Mouse (Mus musculus): ENCODE data around the gene Papola. TPM values are rescaled to one million over a fixed set of nuclear protein-coding genes. Genes with fewer than 3 reads are reported as not detected.
A peak's percentile ranks its signal among the peaks of the same experiment; 100 is the strongest.

The Papola gene
- polyA plus RNA-seq, 1 experiment: 78.6 TPM

- H3K4me2 ChIP-seq (ENCODE audit: low read depth): no peak overlapping the region
- no peak for TF ChIP-seq REST (IDR thresholded peaks at IDR 0.05; ENCODE audit: insufficient read depth, insufficient read length)
- no peak for TF ChIP-seq SRF (IDR thresholded peaks at IDR 0.05; ENCODE audit: control insufficient read depth, insufficient read length, low read depth)
- TF ChIP-seq TCF12 (IDR thresholded peaks at IDR 0.05; ENCODE audit: insufficient read depth, poor library complexity, severe bottlenecking): no peak
- no peak for TF ChIP-seq POLR2AphosphoS2 (IDR thresholded peaks at IDR 0.05; ENCODE audit: insufficient read length, low read depth)
- TF ChIP-seq TCF3 (IDR thresholded peaks at IDR 0.05; ENCODE audit: insufficient read length, low read depth): no peak
- TF ChIP-seq MYOD1 (IDR thresholded peaks at IDR 0.05; ENCODE audit: control insufficient read depth in 1 of 3, insufficient read length in 2 of 3, low read depth in 2 of 3): no peak
- no peak for TF ChIP-seq USF1 (IDR thresholded peaks at IDR 0.05; ENCODE audit: low read depth)
- no peak for TF ChIP-seq CEBPB (IDR thresholded peaks at IDR 0.05; ENCODE audit: insufficient read depth, poor library complexity, severe bottlenecking)
- no peak for TF ChIP-seq E2F4 (IDR thresholded peaks at IDR 0.05; ENCODE audit: insufficient read depth)
- TF ChIP-seq POLR2A (IDR thresholded peaks at IDR 0.05; ENCODE audit: insufficient read length, low read depth): no peak
- TF ChIP-seq MYOG (IDR thresholded peaks at IDR 0.05; ENCODE audit: control insufficient read depth in 1 of 3, insufficient read depth in 1 of 3, insufficient read length in 2 of 3, low read depth in 2 of 3): no peak
- no peak for TF ChIP-seq MAX (IDR thresholded peaks at IDR 0.05; ENCODE audit: low read depth)
These were observed 14.8 kb upstream of the Papola start for GRCm38 (mm10) chr12:105769700-105770099.

GRCm38 (mm10) chr12:105774871-105775270 lies 9.6 kb upstream of the Papola start:
- Histone ChIP-seq H3K4me2 (ENCODE audit: low read depth) (no peak overlapping the region), H3ac (ENCODE audit: control insufficient read depth, insufficient read length) (no peak overlapping the region), H3K4me3 (no peak overlapping the region), H3K79me2 (ENCODE audit: control insufficient read depth, insufficient read depth) (no peaks in the 10 kb centered on the region), H3K36me3 (ENCODE audit: control insufficient read depth, insufficient read depth) (no peaks in the 10 kb centered on the region), H3K27me3 (ENCODE audit: control insufficient read depth, insufficient read depth, insufficient read length) (no peaks in the 10 kb centered on the region)
- TF ChIP-seq MYOG (IDR thresholded peaks at IDR 0.05; ENCODE audit: control insufficient read depth in 1 of 3, insufficient read depth in 1 of 3, insufficient read length in 2 of 3, low read depth in 2 of 3): no peak
- TF ChIP-seq REST (IDR thresholded peaks at IDR 0.05; ENCODE audit: insufficient read depth, insufficient read length): no peak
- no peak for TF ChIP-seq POLR2AphosphoS2 (IDR thresholded peaks at IDR 0.05; ENCODE audit: insufficient read length, low read depth)
- no peak for TF ChIP-seq TCF3 (IDR thresholded peaks at IDR 0.05; ENCODE audit: insufficient read length, low read depth)
- TF ChIP-seq CEBPB (IDR thresholded peaks at IDR 0.05; ENCODE audit: insufficient read depth, poor library complexity, severe bottlenecking): no peak
- no peak for TF ChIP-seq POLR2A (IDR thresholded peaks at IDR 0.05; ENCODE audit: insufficient read length, low read depth)
- no peak for TF ChIP-seq MYOD1 (IDR thresholded peaks at IDR 0.05; ENCODE audit: control insufficient read depth in 1 of 3, insufficient read length in 2 of 3, low read depth in 2 of 3)
- TF ChIP-seq USF1 (IDR thresholded peaks at IDR 0.05; ENCODE audit: low read depth): no peak
- no peak for TF ChIP-seq SRF (IDR thresholded peaks at IDR 0.05; ENCODE audit: control insufficient read depth, insufficient read length, low read depth)
- no peak for TF ChIP-seq E2F4 (IDR thresholded peaks at IDR 0.05; ENCODE audit: insufficient read depth)

More at GRCm38 (mm10) chr12:105769700-105770099, 14.8 kb upstream of the Papola start:
- Histone ChIP-seq H3K27me3 (ENCODE audit: control insufficient read depth, insufficient read depth, insufficient read length) (peaks cover 4% of the 10 kb centered on the region), H3K79me2 (ENCODE audit: control insufficient read depth, insufficient read depth) (no peaks in the 10 kb centered on the region), H3K4me3 (no peak overlapping the region), H3ac (ENCODE audit: control insufficient read depth, insufficient read length) (no peak overlapping the region), H3K36me3 (ENCODE audit: control insufficient read depth, insufficient read depth) (no peaks in the 10 kb centered on the region)

GRCm38 (mm10) chr12:105777651-105778050 lies 6.8 kb upstream of the Papola start:
- H3K36me3 ChIP-seq (ENCODE audit: control insufficient read depth, insufficient read depth): no peaks in the 10 kb centered on the region
- H3ac ChIP-seq (ENCODE audit: control insufficient read depth, insufficient read length): no peak overlapping the region
- H3K27me3 ChIP-seq (ENCODE audit: control insufficient read depth, insufficient read depth, insufficient read length): no peaks in the 10 kb centered on the region
- TF ChIP-seq MYOG (IDR thresholded peaks at IDR 0.05; ENCODE audit: control insufficient read depth in 1 of 3, insufficient read depth in 1 of 3, insufficient read length in 2 of 3, low read depth in 2 of 3): no peak
- no peak for TF ChIP-seq E2F4 (IDR thresholded peaks at IDR 0.05; ENCODE audit: insufficient read depth)
- TF ChIP-seq MYOD1 (IDR thresholded peaks at IDR 0.05; ENCODE audit: control insufficient read depth in 1 of 3, insufficient read length in 2 of 3, low read depth in 2 of 3): no peak
- no peak for TF ChIP-seq USF1 (IDR thresholded peaks at IDR 0.05; ENCODE audit: low read depth)
- TF ChIP-seq POLR2AphosphoS2 (IDR thresholded peaks at IDR 0.05; ENCODE audit: insufficient read length, low read depth): no peak
- TF ChIP-seq REST (IDR thresholded peaks at IDR 0.05; ENCODE audit: insufficient read depth, insufficient read length): no peak
- TF ChIP-seq TCF3 (IDR thresholded peaks at IDR 0.05; ENCODE audit: insufficient read length, low read depth): no peak
- no peaks in the 10 kb centered on the region for H3K79me2 ChIP-seq (ENCODE audit: control insufficient read depth, insufficient read depth)
- no peak overlapping the region for H3K4me3 ChIP-seq
- H3K4me2 ChIP-seq (ENCODE audit: low read depth): no peak overlapping the region

- H3K4me2 ChIP-seq (ENCODE audit: low read depth): peak overlapping the region; percentile 99
These were observed 693 bp downstream of the Papola start for GRCm38 (mm10) chr12:105785000-105785774.

GRCm38 (mm10) chr12:105786113-105786512 lies 1.6 kb downstream of the Papola start:
- peak overlapping the region; percentile 83 for H3K4me3 ChIP-seq
- no peaks in the 10 kb centered on the region for H3K36me3 ChIP-seq (ENCODE audit: control insufficient read depth, insufficient read depth)
- H3K4me2 ChIP-seq (ENCODE audit: low read depth): peak overlapping the region; percentile 99
- no peak for TF ChIP-seq CEBPB (IDR thresholded peaks at IDR 0.05; ENCODE audit: insufficient read depth, poor library complexity, severe bottlenecking)
- no peak for TF ChIP-seq MAX (IDR thresholded peaks at IDR 0.05; ENCODE audit: low read depth)
- no peak for TF ChIP-seq TCF12 (IDR thresholded peaks at IDR 0.05; ENCODE audit: insufficient read depth, poor library complexity, severe bottlenecking)
- TF ChIP-seq REST (IDR thresholded peaks at IDR 0.05; ENCODE audit: insufficient read depth, insufficient read length): no peak
- no peak for TF ChIP-seq SRF (IDR thresholded peaks at IDR 0.05; ENCODE audit: control insufficient read depth, insufficient read length, low read depth)
- TF ChIP-seq E2F4 (IDR thresholded peaks at IDR 0.05; ENCODE audit: insufficient read depth): no peak
- TF ChIP-seq MYOD1 (IDR thresholded peaks at IDR 0.05; ENCODE audit: control insufficient read depth in 1 of 3, insufficient read length in 2 of 3, low read depth in 2 of 3): no peak
- TF ChIP-seq TCF3 (IDR thresholded peaks at IDR 0.05; ENCODE audit: insufficient read length, low read depth): no peak
- no peak for TF ChIP-seq POLR2AphosphoS2 (IDR thresholded peaks at IDR 0.05; ENCODE audit: insufficient read length, low read depth)
- no peak for TF ChIP-seq POLR2A (IDR thresholded peaks at IDR 0.05; ENCODE audit: insufficient read length, low read depth)
- no peak for TF ChIP-seq USF1 (IDR thresholded peaks at IDR 0.05; ENCODE audit: low read depth)
- TF ChIP-seq MYOG (IDR thresholded peaks at IDR 0.05; ENCODE audit: control insufficient read depth in 1 of 3, insufficient read depth in 1 of 3, insufficient read length in 2 of 3, low read depth in 2 of 3): no peak
- no peaks in the 10 kb centered on the region for H3K27me3 ChIP-seq (ENCODE audit: control insufficient read depth, insufficient read depth, insufficient read length)
- peaks cover 62% of the 10 kb centered on the region for H3K79me2 ChIP-seq (ENCODE audit: control insufficient read depth, insufficient read depth)
- H3ac ChIP-seq (ENCODE audit: control insufficient read depth, insufficient read length): peak overlapping the region; percentile 73

More at GRCm38 (mm10) chr12:105785000-105785774, 693 bp downstream of the Papola start:
- no peaks in the 10 kb centered on the region for H3K27me3 ChIP-seq (ENCODE audit: control insufficient read depth, insufficient read depth, insufficient read length)
- no peaks in the 10 kb centered on the region for H3K36me3 ChIP-seq (ENCODE audit: control insufficient read depth, insufficient read depth)
- peak overlapping the region; percentile 73 for H3ac ChIP-seq (ENCODE audit: control insufficient read depth, insufficient read length)
- peaks cover 53% of the 10 kb centered on the region for H3K79me2 ChIP-seq (ENCODE audit: control insufficient read depth, insufficient read depth)
- H3K4me3 ChIP-seq: peak overlapping the region; percentile 83
- TF ChIP-seq TCF3 (IDR thresholded peaks at IDR 0.05; ENCODE audit: insufficient read length, low read depth) (no peak), CEBPB (IDR thresholded peaks at IDR 0.05; ENCODE audit: insufficient read depth, poor library complexity, severe bottlenecking) (no peak), SRF (IDR thresholded peaks at IDR 0.05; ENCODE audit: control insufficient read depth, insufficient read length, low read depth) (no peak), TCF12 (IDR thresholded peaks at IDR 0.05; ENCODE audit: insufficient read depth, poor library complexity, severe bottlenecking) (no peak)
